Mouse (Mus musculus) MEL-GATA-1-ER (cell line): Measurements from ENCODE around the gene Gm17455.

ENCODE experiments used
- DNase-seq: peaks from one replicate; pipeline ENCODE4 v3.0.0-alpha.2; 2012; ENCODE audit warnings: low read depth; ENCODE audit errors: extremely low read depth

Gene Gm17455

GRCm38 (mm10) chr10:60417041-60417440, 17.5 kb downstream of the Gm17455 start:
- DNase-seq: no peak

GRCm38 (mm10) chr10:60418137-60418536, 18.6 kb downstream of the Gm17455 start:
- DNase-seq: peak; percentile 18

GRCm38 (mm10) chr10:60419624-60420023, 20.1 kb downstream of the Gm17455 start:
- no peak for DNase-seq

GRCm38 (mm10) chr10:60422756-60423155, 23.2 kb downstream of the Gm17455 start:
- no peak for DNase-seq

GRCm38 (mm10) chr10:60430001-60430400, 30.5 kb downstream of the Gm17455 start:
- no peak for DNase-seq

- no peak for DNase-seq
Measured at GRCm38 (mm10) chr10:60430591-60430990, 31.1 kb downstream of the Gm17455 start.

GRCm38 (mm10) chr10:60432679-60433078, 33.2 kb downstream of the Gm17455 start:
- DNase-seq: no peak

- no peak for DNase-seq
Measured at GRCm38 (mm10) chr10:60442321-60442720, 42.8 kb downstream of the Gm17455 start.

GRCm38 (mm10) chr10:60443078-60443477, 43.6 kb downstream of the Gm17455 start:
- no peak for DNase-seq

GRCm38 (mm10) chr10:60445031-60445593, 45.6 kb downstream of the Gm17455 start:
- DNase-seq: no peak

- DNase-seq: no peak
Measured at GRCm38 (mm10) chr10:60447186-60447585, 47.7 kb downstream of the Gm17455 start.
